Mouse (Mus musculus): ENCODE results near the gene Utrn.

DNA sequence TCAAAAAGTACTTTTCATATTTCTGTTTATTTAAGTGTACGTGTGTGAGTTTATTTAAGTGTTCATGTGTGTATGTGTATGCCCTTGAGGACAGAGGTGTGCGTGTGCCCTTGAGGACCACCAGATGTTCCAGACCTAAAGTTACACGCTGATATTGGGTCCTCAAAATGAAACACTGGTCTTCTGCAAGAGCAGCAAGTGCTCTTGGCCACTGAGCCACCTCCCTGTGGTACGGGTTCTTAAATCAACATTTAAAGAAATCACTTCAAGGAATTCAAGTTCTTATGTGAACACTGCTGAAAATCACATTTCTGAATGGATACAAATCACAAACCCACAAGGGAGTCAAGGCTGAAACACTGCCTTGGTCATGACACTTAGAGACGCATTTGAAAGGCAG, 195.9 kb downstream of the Utrn start:
- TF ChIP-seq POLR2A (IDR thresholded peaks at IDR 0.05; ENCODE audit: borderline replicate concordance, control insufficient read depth, low read depth, low read length) (no peak), CTCF (IDR thresholded peaks at IDR 0.05; ENCODE audit: control insufficient read depth, insufficient read depth, low read length) (no peak)
